Mouse (Mus musculus): ENCODE data around the gene Vamp3. TPM values are rescaled to one million over a fixed set of nuclear protein-coding genes. Genes with fewer than 3 reads are reported as not detected.

The Vamp3 gene
- polyA plus RNA-seq, 1 experiment, result 40.6 TPM

GRCm38 (mm10) chr4:151051162-151051561 is 6.6 kb downstream of the Vamp3 start:
- WGBS, result 34% methylated on average over 1 of the region's 1 CpGs
- DNase-seq, result no peak
- no peaks in the 10 kb centered on the region for H3K27me3 ChIP-seq (replicated peaks; ENCODE audit: control insufficient read depth, insufficient read depth, low read length)
- no peak for TF ChIP-seq POLR2A (IDR thresholded peaks at IDR 0.05; ENCODE audit: low read depth, low read length)
- H3K36me3 ChIP-seq (ENCODE audit: control insufficient read depth, insufficient read depth, low read length), result peaks cover 4% of the 10 kb centered on the region
- peaks cover 8% of the 10 kb centered on the region for H3K4me1 ChIP-seq (ENCODE audit: control insufficient read depth, insufficient read depth, low read length)
- H3K27ac ChIP-seq (ENCODE audit: insufficient read depth, low read depth, low read length), result no peak overlapping the region
- H3K4me3 ChIP-seq (ENCODE audit: insufficient read depth, low read depth, low read length), result no peak overlapping the region

DNA sequence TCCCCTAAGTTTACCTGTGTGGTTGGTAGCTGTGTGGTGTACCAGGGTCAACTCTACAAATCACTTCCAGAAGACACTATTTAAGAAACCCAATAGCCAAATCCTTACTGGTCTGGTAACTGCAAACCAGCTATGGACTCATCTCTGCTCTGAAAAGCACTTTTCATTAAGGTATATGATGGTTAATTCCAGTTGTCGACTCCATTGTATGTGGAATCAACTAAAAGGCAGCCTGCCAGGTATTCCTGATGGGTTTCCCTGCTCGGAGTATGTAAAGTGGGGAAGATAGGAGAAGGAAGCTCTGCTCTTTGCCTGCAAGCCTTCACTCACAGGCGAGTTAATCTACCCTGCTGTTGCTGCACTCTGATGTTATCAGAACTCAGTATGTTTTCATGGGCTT is 11.2 kb downstream of the Vamp3 start:
- WGBS, result 93% methylated on average over 3 of the region's 3 CpGs
- TF ChIP-seq POLR2A (IDR thresholded peaks at IDR 0.05; ENCODE audit: low read depth, low read length) (no peak), CTCF (conservative IDR thresholded peaks at IDR 0.05; ENCODE audit: insufficient read depth, insufficient read length, low read depth, low read length) (no peak)
- Histone ChIP-seq H3K36me3 (ENCODE audit: control insufficient read depth, insufficient read depth, low read length) (no peaks in the 10 kb centered on the region; the same call in none of the 2 replicates), H3K27me3 (replicated peaks; ENCODE audit: control insufficient read depth, insufficient read depth, low read length) (no peaks in the 10 kb centered on the region), H3K27ac (ENCODE audit: insufficient read depth, low read depth, low read length) (no peak overlapping the region), H3K4me1 (ENCODE audit: control insufficient read depth, insufficient read depth, low read length) (peaks cover 8% of the 10 kb centered on the region; the same call in 1 of the 2 replicates), H3K4me3 (ENCODE audit: insufficient read depth, low read depth, low read length) (no peak overlapping the region)
- DNase-seq, result no peak

DNA sequence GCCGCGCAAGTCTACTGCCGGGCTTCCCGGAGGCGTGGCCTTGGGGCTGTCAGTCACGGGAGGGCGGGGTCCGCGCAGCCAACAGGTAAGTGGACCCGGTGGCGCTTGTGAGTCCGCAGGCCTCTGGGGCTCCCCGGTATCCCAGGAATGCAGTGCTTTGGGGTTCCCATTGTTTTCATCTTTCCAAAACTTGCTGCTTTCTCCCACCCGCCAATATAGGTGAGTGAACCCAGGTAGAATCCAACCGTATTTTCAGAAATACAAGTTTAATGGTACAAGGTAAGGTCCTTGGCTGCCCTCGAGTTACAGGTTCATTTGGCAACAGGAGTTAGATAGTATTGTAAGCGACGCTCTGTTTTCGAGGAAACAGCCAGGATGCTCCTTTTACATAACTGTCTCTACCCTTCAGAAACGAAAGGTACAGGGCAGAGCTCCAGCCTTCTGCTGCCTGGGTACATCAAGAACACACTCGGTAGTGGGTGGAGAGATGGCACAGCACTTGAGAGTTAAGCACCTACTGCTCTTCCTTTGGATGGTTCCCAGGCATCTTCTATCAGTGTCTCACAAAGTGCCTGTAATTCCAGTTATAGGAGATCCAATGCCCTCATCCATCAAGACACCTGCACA is 12.7 kb downstream of the Vamp3 start:
- peak overlapping the region; percentile 50 for H3K4me3 ChIP-seq (ENCODE audit: insufficient read depth, low read depth, low read length)
- H3K4me1 ChIP-seq (ENCODE audit: control insufficient read depth, insufficient read depth, low read length), result peaks cover 8% of the 10 kb centered on the region; the same call in 1 of the 2 replicates
- H3K27ac ChIP-seq (ENCODE audit: insufficient read depth, low read depth, low read length), result peak overlapping the region; percentile 81
- H3K36me3 ChIP-seq (ENCODE audit: control insufficient read depth, insufficient read depth, low read length), result peaks cover 2% of the 10 kb centered on the region
- H3K27me3 ChIP-seq (replicated peaks; ENCODE audit: control insufficient read depth, insufficient read depth, low read length), result no peaks in the 10 kb centered on the region
- WGBS, result 2% methylated on average over 21 of the region's 21 CpGs
- TF ChIP-seq POLR2A (IDR thresholded peaks at IDR 0.05; ENCODE audit: low read depth, low read length), result no peak
- no peak for TF ChIP-seq CTCF (conservative IDR thresholded peaks at IDR 0.05; ENCODE audit: insufficient read depth, insufficient read length, low read depth, low read length)
- DNase-seq, result no peak

DNA sequence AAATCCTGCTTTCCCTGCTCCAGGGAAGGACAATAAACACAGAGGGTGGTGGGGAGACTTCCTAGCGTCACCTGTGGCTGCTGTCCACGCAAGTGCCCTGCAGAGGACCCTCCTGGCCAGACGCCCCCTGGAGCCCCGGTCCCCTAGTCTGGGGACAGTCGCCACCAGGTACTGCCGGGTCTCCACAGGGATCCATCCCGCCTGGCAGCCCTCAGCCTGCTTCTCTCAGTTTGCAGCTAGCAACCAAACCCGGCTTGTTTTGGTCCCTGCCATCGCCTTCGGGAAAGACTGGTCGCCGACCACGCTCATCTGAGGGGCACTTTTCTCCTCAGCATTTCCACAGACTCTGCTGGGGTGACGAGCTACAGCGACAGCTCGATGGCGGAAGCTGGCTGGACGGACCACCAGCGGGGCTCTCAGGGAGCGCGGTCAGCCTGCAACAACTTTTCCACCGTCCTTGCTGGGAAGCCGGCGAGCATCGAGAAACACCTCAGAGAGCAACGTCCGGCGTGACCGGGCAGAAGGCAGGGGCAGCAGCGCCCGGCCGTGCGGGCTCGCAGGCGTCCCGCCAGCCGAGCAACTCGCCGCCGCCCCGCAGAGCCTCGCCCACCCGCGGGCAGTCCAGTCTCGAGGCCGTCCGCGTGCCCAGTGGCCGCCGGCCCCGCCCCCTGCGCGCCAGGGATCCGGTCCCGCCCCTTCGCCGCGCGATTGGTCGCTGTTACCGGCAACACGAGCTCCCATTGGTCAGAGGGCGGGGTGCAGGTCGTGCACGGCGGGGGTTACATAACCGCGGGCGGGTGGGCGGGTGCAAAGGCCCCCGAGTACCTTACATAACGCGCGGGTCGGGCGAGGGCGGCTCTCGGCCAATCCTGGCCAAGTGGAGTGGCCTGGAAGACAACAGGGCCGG is 13.5 kb downstream of the Vamp3 start, which contains the start of gene Per3:
Gene Per3 (minus strand): TSS at position 629 of the 907 bp plus-strand sequence.
- peaks cover 8% of the 10 kb centered on the region; the same call in 1 of the 2 replicates for H3K4me1 ChIP-seq (ENCODE audit: control insufficient read depth, insufficient read depth, low read length)
- H3K27me3 ChIP-seq (replicated peaks; ENCODE audit: control insufficient read depth, insufficient read depth, low read length), result no peaks in the 10 kb centered on the region
- peaks cover 3% of the 10 kb centered on the region for H3K36me3 ChIP-seq (ENCODE audit: control insufficient read depth, insufficient read depth, low read length)
- peak within 1 kb of the TSS; percentile 91 for H3K4me3 ChIP-seq (ENCODE audit: insufficient read depth, low read depth, low read length)
- DNase-seq, result peak; percentile 99
- peak; percentile 73 for TF ChIP-seq POLR2A (IDR thresholded peaks at IDR 0.05; ENCODE audit: low read depth, low read length)
- no peak for TF ChIP-seq CTCF (conservative IDR thresholded peaks at IDR 0.05; ENCODE audit: insufficient read depth, insufficient read length, low read depth, low read length)
- H3K27ac ChIP-seq (ENCODE audit: insufficient read depth, low read depth, low read length), result peak within 1 kb of the TSS; percentile 99
- 2% methylated on average over 79 of the region's 79 CpGs for WGBS

GRCm38 (mm10) chr4:151043281-151043680 is 14.5 kb downstream of the Vamp3 start:
- Histone ChIP-seq H3K27ac (ENCODE audit: insufficient read depth, low read depth, low read length) (0 out of 2 replicates have a peak overlapping the region, but pooled peaks have one; percentile 99), H3K4me1 (ENCODE audit: control insufficient read depth, insufficient read depth, low read length) (peaks cover 8% of the 10 kb centered on the region; the same call in 1 of the 2 replicates), H3K36me3 (ENCODE audit: control insufficient read depth, insufficient read depth, low read length) (peaks cover 5% of the 10 kb centered on the region; the same call in 1 of the 2 replicates), H3K4me3 (ENCODE audit: insufficient read depth, low read depth, low read length) (peak overlapping the region; percentile 91), H3K27me3 (replicated peaks; ENCODE audit: control insufficient read depth, insufficient read depth, low read length) (no peaks in the 10 kb centered on the region)
- TF ChIP-seq CTCF (conservative IDR thresholded peaks at IDR 0.05; ENCODE audit: insufficient read depth, insufficient read length, low read depth, low read length) (0 out of 2 replicates have a peak, but pooled peaks have one; percentile 6), POLR2A (IDR thresholded peaks at IDR 0.05; ENCODE audit: low read depth, low read length) (no peak)
- WGBS, result 22% methylated on average over 5 of the region's 5 CpGs
- peak; percentile 43 for DNase-seq

DNA sequence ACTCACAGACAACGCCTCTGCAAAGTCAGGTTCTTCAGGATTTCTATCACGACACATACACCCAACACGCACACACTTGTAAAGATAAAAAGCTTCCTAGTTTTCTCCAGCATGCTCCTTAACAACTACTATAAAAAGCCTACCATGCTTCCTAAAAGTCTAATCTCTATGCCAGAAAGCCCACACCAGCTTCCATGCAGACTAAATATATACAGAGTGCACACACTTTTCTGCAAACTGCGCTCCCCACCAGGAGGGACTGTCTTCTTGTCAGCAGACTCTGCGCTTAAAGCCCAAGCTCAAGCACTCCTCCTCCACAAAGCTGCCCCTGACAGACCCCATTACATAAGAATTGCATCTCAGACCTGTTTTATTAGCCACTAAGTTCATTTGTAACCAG is 16.3 kb downstream of the Vamp3 start:
- peaks cover 5% of the 10 kb centered on the region; the same call in 1 of the 2 replicates for H3K36me3 ChIP-seq (ENCODE audit: control insufficient read depth, insufficient read depth, low read length)
- no peak overlapping the region for H3K4me3 ChIP-seq (ENCODE audit: insufficient read depth, low read depth, low read length)
- WGBS, result 90% methylated on average over 5 of the region's 5 CpGs
- H3K27ac ChIP-seq (ENCODE audit: insufficient read depth, low read depth, low read length), result no peak overlapping the region
- no peak for DNase-seq
- TF ChIP-seq POLR2A (IDR thresholded peaks at IDR 0.05; ENCODE audit: low read depth, low read length), result no peak
- TF ChIP-seq CTCF (conservative IDR thresholded peaks at IDR 0.05; ENCODE audit: insufficient read depth, insufficient read length, low read depth, low read length), result no peak
- H3K4me1 ChIP-seq (ENCODE audit: control insufficient read depth, insufficient read depth, low read length), result peaks cover 8% of the 10 kb centered on the region; the same call in 1 of the 2 replicates
- no peaks in the 10 kb centered on the region for H3K27me3 ChIP-seq (replicated peaks; ENCODE audit: control insufficient read depth, insufficient read depth, low read length)

GRCm38 (mm10) chr4:151037800-151038199 is 20.0 kb downstream of the Vamp3 start:
- TF ChIP-seq POLR2A (IDR thresholded peaks at IDR 0.05; ENCODE audit: low read depth, low read length) (no peak), CTCF (conservative IDR thresholded peaks at IDR 0.05; ENCODE audit: insufficient read depth, insufficient read length, low read depth, low read length) (no peak)
- WGBS, result 95% methylated on average over 11 of the region's 11 CpGs
- DNase-seq, result no peak

More at GRCm38 (mm10) chr4:151037800-151038199, 20.0 kb downstream of the Vamp3 start:
- Histone ChIP-seq H3K36me3 (ENCODE audit: control insufficient read depth, insufficient read depth, low read length) (peaks cover 5% of the 10 kb centered on the region; the same call in 1 of the 2 replicates), H3K27me3 (replicated peaks; ENCODE audit: control insufficient read depth, insufficient read depth, low read length) (no peaks in the 10 kb centered on the region), H3K4me1 (ENCODE audit: control insufficient read depth, insufficient read depth, low read length) (no peaks in the 10 kb centered on the region), H3K4me3 (ENCODE audit: insufficient read depth, low read depth, low read length) (no peak overlapping the region), H3K27ac (ENCODE audit: insufficient read depth, low read depth, low read length) (no peak overlapping the region)
